Mouse (Mus musculus) kidney, postnatal 0 days (tissue): ENCODE measurements at regions not wholly inside any gene's neighbourhood (a gene's known extent, or its start where the extent isn't known, plus 50 kb on each side); places are given as distances from the start of the nearest gene placed in this dataset.

Experiments
- ATAC-seq: fragments of 200-750 bp; cut with Nextera tagmentation; replicated peaks from 2 replicates; pipeline ENCODE4 v1.8.0; 2017; ENCODE audit warnings: low read depth, moderate number of reproducible peaks, moderate TSS enrichment, moderate library complexity; ENCODE audit not compliant: low FRiP score
- DNase-seq: peaks from one replicate; pipeline ENCODE4 v3.0.0-alpha.2; 2016; ENCODE audit warnings: low spot score
- H3K27ac ChIP-seq: fragments of 300-500 bp; sonication (generic); 2 replicates; pipeline ENCODE4 v1.5.1; 2014; ENCODE audit warnings: mild to moderate bottlenecking
- H3K27me3 ChIP-seq: fragments of 300-500 bp; sonication (generic); 2 replicates; pipeline ENCODE4 v1.6.1; 2014; ENCODE audit warnings: low read length, mixed read lengths; ENCODE audit not compliant: insufficient read depth
- H3K36me3 ChIP-seq: fragments of 300-500 bp; sonication (generic); 2 replicates; pipeline ENCODE4 v1.6.1; 2014; ENCODE audit warnings: low read length, mixed read lengths; ENCODE audit not compliant: insufficient read depth
- H3K4me1 ChIP-seq: fragments of 300-500 bp; sonication (generic); replicated peaks from 2 replicates; pipeline ENCODE4 v1.6.1; 2014; ENCODE audit warnings: antibody characterized with exemption, low read length, mixed read lengths; ENCODE audit not compliant: insufficient read depth
- H3K4me2 ChIP-seq: fragments of 300-500 bp; sonication (generic); 2 replicates; pipeline ENCODE4 v1.6.1; 2014; ENCODE audit warnings: mild to moderate bottlenecking, low read length, moderate library complexity, mixed read lengths
- H3K4me3 ChIP-seq: fragments of 300-500 bp; sonication (generic); replicated peaks from 2 replicates; pipeline ENCODE4 v1.5.1; 2014; ENCODE audit warnings: low read depth, low read length
- H3K9ac ChIP-seq: fragments of 300-500 bp; sonication (generic); 2 replicates; pipeline ENCODE4 v1.6.1; 2014; ENCODE audit warnings: low read depth, low read length
- H3K9me3 ChIP-seq: fragments of 300-500 bp; sonication (generic); replicated peaks from 2 replicates; pipeline ENCODE4 v1.6.1; 2016; ENCODE audit warnings: low read length, inconsistent platforms, mixed read lengths
- CTCF ChIP-seq: IDR thresholded peaks from 2 replicates; pipeline ENCODE4 v1.5.1; 2016; ENCODE audit warnings: antibody characterized with exemption, low read depth, mild to moderate bottlenecking, moderate library complexity
- WGBS: fragments of 180-500 bp; shearing (Covaris S2); extraction: QIAGEN DNeasy Blood & Tissue Kit; methylation state at CpG from one replicate; pipeline ENCODE4 v1.1.7; 2014; 5-methylcytosine and 5-hydroxymethylcytosine counted together

DNA sequence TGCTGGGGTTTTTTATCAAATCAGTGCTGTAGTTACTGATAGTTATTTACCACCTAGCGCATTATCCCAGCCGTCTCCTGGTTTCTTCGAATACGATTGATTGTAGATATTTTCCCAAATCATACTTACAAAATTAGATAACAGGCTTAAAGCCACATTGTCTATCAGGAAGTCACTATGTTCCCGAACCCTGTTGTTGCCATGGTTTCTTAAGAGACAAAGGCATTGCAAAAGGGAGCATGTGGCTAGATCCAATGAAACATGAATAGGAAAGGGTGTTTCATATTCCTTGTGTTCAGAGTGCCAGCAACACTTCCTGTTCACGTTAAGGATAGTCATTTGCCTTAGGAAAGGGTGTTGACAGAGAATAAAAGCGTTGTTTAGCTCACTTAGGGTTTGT, 222.7 kb downstream of the Gm10260 start:
- no peaks in the 10 kb centered on the region for H3K4me1 ChIP-seq
- no peaks in the 10 kb centered on the region for H3K36me3 ChIP-seq
- H3K9me3 ChIP-seq: no peaks in the 10 kb centered on the region
- no peak overlapping the region for H3K9ac ChIP-seq
- no peak overlapping the region for H3K4me2 ChIP-seq
- H3K27me3 ChIP-seq: no peaks in the 10 kb centered on the region
- no peak overlapping the region for H3K27ac ChIP-seq
- no peak for TF ChIP-seq CTCF
- DNase-seq (no peak), ATAC-seq (no peak)
- H3K4me3 ChIP-seq: no peak overlapping the region
- 76% methylated on average over 7 of the region's 7 CpGs for WGBS

DNA sequence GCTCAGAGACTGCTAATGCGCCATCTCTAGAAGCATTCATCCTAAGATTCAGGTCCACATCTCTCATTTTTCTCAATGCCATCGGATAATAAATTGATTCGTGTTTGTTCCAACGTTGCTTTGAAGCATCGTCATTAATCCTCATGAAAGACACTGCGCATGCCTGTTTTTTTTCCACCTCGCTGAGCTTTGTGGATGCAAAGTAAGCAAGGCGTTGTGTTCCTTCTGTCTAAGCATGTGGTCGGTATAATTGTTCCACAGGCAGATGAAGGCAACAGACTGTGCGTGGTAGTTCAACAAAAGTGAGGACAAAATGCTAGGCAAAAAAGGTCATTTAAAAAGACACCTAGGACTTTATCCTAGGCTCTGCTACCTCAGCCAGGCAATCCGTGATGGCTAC, 223.2 kb downstream of the Gm10260 start:
- Histone ChIP-seq H3K4me1 (no peaks in the 10 kb centered on the region), H3K36me3 (no peaks in the 10 kb centered on the region), H3K9ac (no peak overlapping the region), H3K27me3 (no peaks in the 10 kb centered on the region), H3K4me3 (no peak overlapping the region), H3K9me3 (no peaks in the 10 kb centered on the region), H3K27ac (no peak overlapping the region), H3K4me2 (no peak overlapping the region)
- WGBS: 83% methylated on average over 11 of the region's 11 CpGs
- DNase-seq (no peak), ATAC-seq (no peak)
- no peak for TF ChIP-seq CTCF

DNA sequence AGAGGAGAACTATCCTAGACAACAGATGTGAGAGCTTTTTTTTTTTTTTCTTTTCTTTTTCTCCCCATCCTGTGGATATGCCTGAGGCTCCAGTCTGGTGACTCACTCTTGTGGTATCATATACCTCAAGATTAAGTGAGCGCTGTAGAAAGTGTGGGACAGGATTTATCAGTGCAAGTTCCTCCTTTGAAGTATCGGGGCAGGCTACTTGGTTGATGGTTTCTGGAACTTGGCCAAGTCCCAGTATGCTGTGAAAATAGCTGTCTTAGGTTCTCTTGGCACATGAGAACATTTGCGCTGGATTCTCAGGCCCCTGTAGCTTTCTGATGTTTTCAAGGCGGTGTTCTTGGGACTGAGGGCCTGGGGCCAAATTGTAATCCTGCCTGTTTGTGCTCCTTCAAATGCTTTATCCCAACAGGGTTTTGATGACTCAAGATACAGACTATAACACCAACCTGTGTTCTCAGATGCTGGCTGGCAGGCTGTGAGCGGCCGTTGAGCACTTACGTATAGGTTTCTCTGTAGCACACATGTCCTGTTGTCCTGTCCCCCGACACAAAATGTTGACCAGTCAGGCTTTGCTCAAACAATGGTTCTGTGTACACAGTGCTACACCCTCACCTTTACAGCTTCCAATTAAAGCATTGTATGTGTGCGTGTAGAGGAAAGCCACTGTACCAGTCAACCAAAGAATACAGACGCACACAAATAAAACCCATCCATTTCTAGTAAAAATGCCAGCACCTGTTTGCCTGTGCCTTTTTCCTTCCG, 226.4 kb downstream of the Gm10260 start:
- DNase-seq (peak; percentile 61), ATAC-seq (no peak)
- Histone ChIP-seq H3K4me1 (no peaks in the 10 kb centered on the region), H3K27me3 (no peaks in the 10 kb centered on the region), H3K9ac (no peak overlapping the region), H3K36me3 (no peaks in the 10 kb centered on the region), H3K27ac (no peak overlapping the region), H3K4me3 (no peak overlapping the region), H3K4me2 (no peak overlapping the region), H3K9me3 (no peaks in the 10 kb centered on the region)
- WGBS: 63% methylated on average over 11 of the region's 11 CpGs
- no peak for TF ChIP-seq CTCF

GRCm38 (mm10) chr13:97531181-97531580, 229.3 kb downstream of the Gm10260 start:
- H3K36me3 ChIP-seq: no peaks in the 10 kb centered on the region
- H3K4me2 ChIP-seq: no peak overlapping the region
- TF ChIP-seq CTCF: no peak
- H3K9me3 ChIP-seq: no peaks in the 10 kb centered on the region
- ATAC-seq (no peak), DNase-seq (no peak)
- no peak overlapping the region for H3K9ac ChIP-seq
- H3K27ac ChIP-seq: no peak overlapping the region
- no peak overlapping the region for H3K4me3 ChIP-seq
- 78% methylated on average over 2 of the region's 2 CpGs for WGBS
- no peaks in the 10 kb centered on the region for H3K27me3 ChIP-seq
- H3K4me1 ChIP-seq: no peaks in the 10 kb centered on the region

DNA sequence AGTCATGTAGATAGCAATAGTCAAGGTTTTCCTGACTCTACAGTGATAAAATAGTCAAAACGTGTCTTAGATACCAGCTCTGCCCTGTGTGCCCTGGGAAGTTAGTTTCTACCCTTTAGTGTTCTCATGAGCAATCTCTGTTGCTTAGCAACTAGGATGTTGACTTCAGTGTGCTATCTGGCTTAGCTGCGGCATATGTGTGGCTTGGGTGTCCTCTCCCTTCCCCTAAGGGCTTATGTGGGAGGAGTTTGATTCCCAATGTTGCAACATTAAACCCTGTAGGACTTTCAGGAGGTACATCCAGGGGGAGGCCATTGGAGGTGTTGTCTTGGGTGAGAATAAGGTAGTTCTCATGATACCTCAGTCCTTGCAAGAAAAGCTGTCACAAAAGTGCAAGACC, 229.9 kb downstream of the Gm10260 start:
- Histone ChIP-seq H3K4me1 (no peaks in the 10 kb centered on the region), H3K9ac (no peak overlapping the region), H3K4me2 (no peak overlapping the region), H3K27me3 (no peaks in the 10 kb centered on the region), H3K36me3 (no peaks in the 10 kb centered on the region), H3K4me3 (no peak overlapping the region), H3K27ac (no peak overlapping the region), H3K9me3 (no peaks in the 10 kb centered on the region)
- DNase-seq: no peak
- TF ChIP-seq CTCF: no peak
- WGBS: 49% methylated on average over 2 of the region's 2 CpGs
- no peak for ATAC-seq

DNA sequence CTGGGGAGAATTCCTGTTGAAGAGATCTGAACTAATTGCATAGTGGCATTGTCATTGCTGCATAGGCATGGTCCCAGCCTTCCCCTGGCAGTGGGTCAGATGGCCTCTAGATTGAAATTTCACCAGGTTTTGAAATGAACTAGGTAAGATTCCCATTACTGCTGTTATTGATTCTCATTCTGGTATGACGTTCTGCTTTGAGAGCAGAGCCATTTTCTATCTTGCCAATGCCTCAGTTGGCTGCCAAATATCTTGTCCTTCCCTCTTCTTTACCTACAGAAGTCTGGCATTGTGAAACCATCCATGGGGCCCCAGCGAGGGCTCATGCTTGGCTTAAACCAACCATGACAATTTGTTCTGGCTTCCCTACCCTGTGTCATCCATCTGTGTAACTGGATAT, 232.5 kb downstream of the Gm10260 start:
- 77% methylated on average over 2 of the region's 2 CpGs for WGBS

More for the DNA sequence above, 232.5 kb downstream of the Gm10260 start:
- H3K4me1 ChIP-seq: no peaks in the 10 kb centered on the region; the same call in 1 of the 2 replicates
- H3K27me3 ChIP-seq: no peaks in the 10 kb centered on the region
- ATAC-seq: no peak
- no peak overlapping the region for H3K27ac ChIP-seq
- H3K4me2 ChIP-seq: no peak overlapping the region
- no peaks in the 10 kb centered on the region for H3K9me3 ChIP-seq
- DNase-seq: no peak
- H3K4me3 ChIP-seq: no peak overlapping the region
- no peak overlapping the region for H3K9ac ChIP-seq
- no peaks in the 10 kb centered on the region for H3K36me3 ChIP-seq
- no peak for TF ChIP-seq CTCF
